Mouse (Mus musculus) small intestine, adult 2 months (tissue): ENCODE data around the gene Yes1. TPM values are rescaled to one million over a fixed set of nuclear protein-coding genes. Genes with fewer than 3 reads are reported as not detected.
"Not testable (repeated sequence)": the region's sequence is repeated elsewhere in the genome, so short reads cannot be mapped to it uniquely, and the experiment has no call there.

Experiments
- H3K27ac ChIP-seq: fragments of 200-500 bp; 2 replicates; pipeline ENCODE4 v1.5.1; 2012; ENCODE audit warnings: low read depth, low read length, control low read depth, inconsistent platforms; ENCODE audit not compliant: insufficient read depth
- H3K27me3 ChIP-seq: fragments of 200-500 bp; 2 replicates; pipeline ENCODE4 v1.6.1; 2012; ENCODE audit warnings: mild to moderate bottlenecking, moderate library complexity, low read length, inconsistent platforms; ENCODE audit not compliant: control insufficient read depth, insufficient read depth
- H3K36me3 ChIP-seq: fragments of 200-500 bp; 2 replicates; pipeline ENCODE4 v1.6.1; 2012; ENCODE audit warnings: mild to moderate bottlenecking, low read length, control low read depth, inconsistent platforms; ENCODE audit not compliant: control insufficient read depth, insufficient read depth
- H3K4me1 ChIP-seq: fragments of 200-500 bp; 2 replicates; pipeline ENCODE4 v1.6.1; 2012; ENCODE audit warnings: low read length, inconsistent platforms, mixed read lengths; ENCODE audit not compliant: control insufficient read depth, insufficient read depth, insufficient read length
- H3K4me3 ChIP-seq: fragments of 200-500 bp; 2 replicates; pipeline ENCODE4 v1.5.1; 2012; ENCODE audit warnings: low read depth, mild to moderate bottlenecking, control low read depth, inconsistent platforms, low read length, moderate library complexity
- CTCF ChIP-seq: fragments of 200-500 bp; IDR thresholded peaks from 2 replicates; pipeline ENCODE4 v1.5.1; 2012; ENCODE audit warnings: low read depth, mild to moderate bottlenecking, control low read depth, inconsistent platforms, low read length, moderate library complexity, mixed read lengths; ENCODE audit not compliant: insufficient replicate concordance, insufficient read length; ENCODE audit errors: extremely low read depth
- POLR2A ChIP-seq: fragments of 200-500 bp; IDR thresholded peaks from 2 replicates; pipeline ENCODE4 v1.6.1; 2012; ENCODE audit warnings: low read depth, mild to moderate bottlenecking, control low read depth, inconsistent platforms, low read length, moderate library complexity
- whole genome bisulfite sequencing: fragments of 180-500 bp; shearing (Covaris S2); methylation state at CpG from one replicate; pipeline ENCODE4 v1.1.7; 2018; 5-methylcytosine and 5-hydroxymethylcytosine counted together
- polyA plus RNA-seq: library from polyadenylated mRNA; depleted of rRNA; stranded (reverse); fragments of >200 nt; gene quantifications from 2 replicates; pipeline ENCODE4 v1.2.3, GENCODE M21; 2012

Gene Yes1
- polyA plus RNA-seq, 1 experiment = 5.0 TPM

GRCm38 (mm10) chr5:32717726-32718125 lies 106.8 kb downstream of the Yes1 start:
- WGBS = 13% methylated on average over 1 of the region's 1 CpGs
- TF ChIP-seq CTCF = no peak
- no peak for TF ChIP-seq POLR2A
- no peaks in the 10 kb centered on the region for H3K36me3 ChIP-seq
- no peak overlapping the region for H3K4me3 ChIP-seq
- H3K27ac ChIP-seq = no peak overlapping the region
- H3K4me1 ChIP-seq = peaks cover 22% of the 10 kb centered on the region
- H3K27me3 ChIP-seq = no peaks in the 10 kb centered on the region

- H3K4me3 ChIP-seq = no peak overlapping the region
Observed at GRCm38 (mm10) chr5:32718916-32719315, 107.9 kb downstream of the Yes1 start.

GRCm38 (mm10) chr5:32720416-32720815 lies 109.4 kb downstream of the Yes1 start:
- TF ChIP-seq CTCF (no peak), POLR2A (no peak)
- WGBS = 87% methylated on average over 9 of the region's 9 CpGs
- Histone ChIP-seq H3K4me1 (peaks cover 42% of the 10 kb centered on the region), H3K36me3 (no peaks in the 10 kb centered on the region), H3K4me3 (no peak overlapping the region), H3K27ac (no peak overlapping the region), H3K27me3 (no peaks in the 10 kb centered on the region)

More at GRCm38 (mm10) chr5:32718916-32719315, 107.9 kb downstream of the Yes1 start:
- 22% methylated on average over 6 of the region's 6 CpGs for WGBS
- peaks cover 30% of the 10 kb centered on the region for H3K4me1 ChIP-seq
- H3K27ac ChIP-seq = no peak overlapping the region
- 0 out of 2 replicates have a peak, but pooled peaks have one; percentile 14 for TF ChIP-seq CTCF
- TF ChIP-seq POLR2A = no peak
- H3K36me3 ChIP-seq = no peaks in the 10 kb centered on the region
- no peaks in the 10 kb centered on the region for H3K27me3 ChIP-seq

GRCm38 (mm10) chr5:32721316-32721715 lies 110.3 kb downstream of the Yes1 start:
- Histone ChIP-seq H3K36me3 (no peaks in the 10 kb centered on the region), H3K4me3 (no peak overlapping the region), H3K27ac (0 out of 2 replicates have a peak overlapping the region, but pooled peaks have one; percentile 79), H3K27me3 (no peaks in the 10 kb centered on the region), H3K4me1 (peaks cover 44% of the 10 kb centered on the region)
- TF ChIP-seq POLR2A (no peak), CTCF (no peak)
- 29% methylated on average over 3 of the region's 3 CpGs for WGBS

GRCm38 (mm10) chr5:32722263-32722662 lies 111.3 kb downstream of the Yes1 start:
- H3K4me1 ChIP-seq = peaks cover 46% of the 10 kb centered on the region
- H3K27me3 ChIP-seq = no peaks in the 10 kb centered on the region
- TF ChIP-seq CTCF = no peak
- no peak for TF ChIP-seq POLR2A
- no peaks in the 10 kb centered on the region for H3K36me3 ChIP-seq
- 32% methylated on average over 7 of the region's 7 CpGs for WGBS
- no peak overlapping the region for H3K4me3 ChIP-seq
- H3K27ac ChIP-seq = peak overlapping the region; percentile 79

- H3K36me3 ChIP-seq, H3K27me3 ChIP-seq, H3K4me3 ChIP-seq: not testable (repeated sequence)
- H3K4me1 ChIP-seq = peaks cover 48% of the 10 kb centered on the region
- 50% methylated on average over 8 of the region's 8 CpGs for WGBS
- peak overlapping the region; percentile 79 for H3K27ac ChIP-seq
Observed at GRCm38 (mm10) chr5:32722711-32723110, 111.7 kb downstream of the Yes1 start.

- Histone ChIP-seq H3K36me3 (no peaks in the 10 kb centered on the region), H3K4me3 (no peak overlapping the region), H3K4me1 (peaks cover 55% of the 10 kb centered on the region), H3K27ac (peak overlapping the region; percentile 79), H3K27me3 (no peaks in the 10 kb centered on the region)
- 45% methylated on average over 7 of the region's 7 CpGs for WGBS
- TF ChIP-seq CTCF (no peak), POLR2A (no peak)
Observed at GRCm38 (mm10) chr5:32723981-32724380, 113.0 kb downstream of the Yes1 start.

GRCm38 (mm10) chr5:32725397-32725796 lies 114.4 kb downstream of the Yes1 start:
- not testable (repeated sequence) for H3K27me3 ChIP-seq, H3K4me3 ChIP-seq, H3K36me3 ChIP-seq
- H3K27ac ChIP-seq = peak overlapping the region; percentile 68
- H3K4me1 ChIP-seq = peaks cover 50% of the 10 kb centered on the region
- WGBS = 25% methylated on average over 3 of the region's 3 CpGs
